Mouse (Mus musculus): ENCODE measurements around the gene Isl2.
A peak's percentile ranks its signal among the peaks of the same experiment; 100 is the strongest.

Isl2 gene

DNA sequence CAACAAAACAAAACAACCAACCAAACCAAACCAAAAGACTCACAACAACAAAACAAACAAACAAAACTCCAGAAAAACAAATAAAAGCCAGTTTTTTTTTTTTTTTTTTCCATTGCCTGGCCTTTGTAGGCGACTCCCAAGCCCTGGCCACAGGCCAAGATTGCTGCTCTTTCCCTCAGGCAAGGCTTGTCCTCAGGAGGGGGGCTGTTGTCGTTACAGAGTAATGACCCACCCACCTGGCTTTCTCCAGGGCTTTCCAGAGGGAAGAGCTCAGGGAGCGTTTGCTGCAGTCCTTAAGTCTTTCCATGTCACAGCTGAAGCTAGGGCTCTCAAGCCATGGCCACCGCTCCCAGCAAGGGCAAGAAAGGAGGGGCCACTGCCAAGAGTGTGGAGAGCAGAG lies at the start of gene Isl2:
Isl2 (plus strand) TSS at position 296 of the 400 bp plus-strand sequence.
- DNase-seq = peak in 1 of 2 experiments; percentile 35

DNA sequence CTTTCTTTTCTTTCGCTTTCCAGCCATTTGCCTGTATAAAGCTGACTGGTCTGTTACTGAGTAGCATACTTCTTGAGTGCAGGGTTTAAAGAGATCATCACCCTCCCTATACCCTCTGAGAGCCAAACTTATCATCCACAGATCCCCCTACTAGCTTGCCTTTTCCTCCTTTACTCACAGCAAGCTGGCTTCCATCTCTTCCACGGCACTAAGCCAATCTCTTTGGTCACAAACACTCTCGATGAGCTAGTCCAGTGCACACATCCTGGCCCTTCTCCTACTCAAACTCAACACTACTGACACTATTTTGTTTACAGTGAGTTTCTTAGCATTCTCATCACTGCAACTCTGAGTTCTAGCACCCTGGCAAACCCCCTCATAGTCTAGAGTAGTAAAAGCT lies 30.6 kb upstream of the Isl2 start:
- DNase-seq = peak in 1 of 2 experiments; percentile 17

DNA sequence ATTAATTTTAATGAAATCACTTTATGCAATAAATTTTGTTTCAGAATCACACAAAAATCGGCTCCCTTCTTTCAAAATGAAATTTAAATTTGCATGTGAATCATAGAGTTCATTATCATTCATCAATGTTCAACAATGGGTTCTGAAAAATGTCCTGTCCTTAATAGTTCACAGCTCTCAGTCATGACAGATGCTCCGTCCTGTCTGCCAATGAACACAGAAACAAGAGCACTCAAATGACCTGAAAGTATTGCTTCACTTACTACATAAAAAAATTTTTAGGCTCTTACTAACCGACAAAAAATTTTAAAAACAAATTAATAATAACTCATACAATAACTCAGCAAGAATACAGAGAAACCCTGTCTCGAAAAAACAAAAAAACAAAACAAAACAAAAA lies 29.8 kb upstream of the Isl2 start:
- DNase-seq = no peak

GRCm38 (mm10) chr9:55509731-55510130 lies 28.7 kb upstream of the Isl2 start:
- no peak for DNase-seq

- peak; percentile 27 to 44 for DNase-seq
These were observed 27.7 kb upstream of the Isl2 start for GRCm38 (mm10) chr9:55510651-55511235.

DNA sequence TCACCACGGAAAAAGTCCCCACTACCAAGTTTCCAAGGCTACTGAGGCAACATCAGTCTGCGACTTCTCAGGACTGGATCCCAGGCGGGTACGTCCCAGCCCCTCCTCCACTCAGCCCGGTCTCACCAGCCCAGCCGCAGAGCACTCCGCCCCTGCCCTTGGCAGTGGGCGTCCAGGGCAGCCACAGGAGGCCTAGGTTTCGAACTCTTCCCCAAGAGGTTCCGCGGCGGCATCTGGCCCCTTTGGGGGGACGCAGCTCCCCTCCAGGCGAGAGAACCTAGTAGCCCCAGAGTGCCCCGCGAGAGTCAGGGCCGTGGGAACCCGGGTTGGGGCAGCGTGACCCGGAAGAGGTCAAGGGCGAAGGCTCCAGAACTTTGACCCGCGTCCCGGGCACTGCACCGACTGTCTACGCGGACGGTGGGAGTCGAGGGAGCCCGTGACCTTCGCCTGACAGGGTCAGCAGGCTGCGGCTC lies 26.9 kb upstream of the Isl2 start:
- peak; percentile 61 to 84 for DNase-seq

- peak; percentile 98 for DNase-seq
These were observed 26.4 kb upstream of the Isl2 start, which contains the start of gene Etfa for GRCm38 (mm10) chr9:55512027-55512543. Etfa (minus strand) TSS chr9:55512243.

DNA sequence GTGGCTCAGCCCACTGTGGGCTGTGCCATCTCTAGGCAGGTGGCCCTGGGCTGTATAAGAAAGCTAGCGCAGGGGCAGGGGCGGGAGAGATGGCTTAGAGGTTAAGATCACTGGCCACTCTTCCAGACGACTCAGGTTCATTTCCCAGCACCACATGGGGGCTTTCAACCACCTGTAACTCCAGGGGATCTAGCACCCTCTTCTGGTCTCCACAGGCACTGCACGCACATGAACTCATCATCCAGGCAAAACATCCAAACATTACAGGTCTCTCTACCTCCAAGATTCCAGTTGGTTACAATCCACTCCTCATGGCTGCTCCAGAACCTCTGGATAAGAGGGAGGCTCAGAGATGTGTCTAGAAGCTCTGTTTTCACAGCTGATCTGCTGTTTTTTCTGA lies 12.8 kb upstream of the Isl2 start:
- DNase-seq = peak in 1 of 2 experiments; percentile 46

GRCm38 (mm10) chr9:55535907-55536306 lies 2.6 kb upstream of the Isl2 start:
- peak; percentile 55 to 85 for DNase-seq

DNA sequence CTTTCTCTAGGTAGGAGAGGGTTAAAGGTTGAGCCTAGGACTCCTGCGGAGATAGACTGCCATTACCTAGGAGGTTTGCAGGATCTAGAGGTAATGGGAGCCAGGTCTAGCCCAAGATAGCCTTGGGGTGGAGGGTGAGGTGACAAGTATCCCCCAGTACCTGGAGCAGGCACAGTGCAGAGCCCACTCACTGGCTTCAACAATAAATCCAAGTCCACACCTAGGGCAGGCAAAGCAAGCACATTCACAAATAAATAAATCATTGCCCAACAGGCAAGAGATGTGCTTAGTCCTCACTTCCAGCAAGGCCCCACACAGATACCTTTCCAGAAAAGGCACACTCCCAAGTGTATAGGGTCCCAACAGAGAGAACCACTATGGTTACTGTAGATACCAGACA lies 534 bp downstream of the Isl2 start:
- no peak for DNase-seq

DNA sequence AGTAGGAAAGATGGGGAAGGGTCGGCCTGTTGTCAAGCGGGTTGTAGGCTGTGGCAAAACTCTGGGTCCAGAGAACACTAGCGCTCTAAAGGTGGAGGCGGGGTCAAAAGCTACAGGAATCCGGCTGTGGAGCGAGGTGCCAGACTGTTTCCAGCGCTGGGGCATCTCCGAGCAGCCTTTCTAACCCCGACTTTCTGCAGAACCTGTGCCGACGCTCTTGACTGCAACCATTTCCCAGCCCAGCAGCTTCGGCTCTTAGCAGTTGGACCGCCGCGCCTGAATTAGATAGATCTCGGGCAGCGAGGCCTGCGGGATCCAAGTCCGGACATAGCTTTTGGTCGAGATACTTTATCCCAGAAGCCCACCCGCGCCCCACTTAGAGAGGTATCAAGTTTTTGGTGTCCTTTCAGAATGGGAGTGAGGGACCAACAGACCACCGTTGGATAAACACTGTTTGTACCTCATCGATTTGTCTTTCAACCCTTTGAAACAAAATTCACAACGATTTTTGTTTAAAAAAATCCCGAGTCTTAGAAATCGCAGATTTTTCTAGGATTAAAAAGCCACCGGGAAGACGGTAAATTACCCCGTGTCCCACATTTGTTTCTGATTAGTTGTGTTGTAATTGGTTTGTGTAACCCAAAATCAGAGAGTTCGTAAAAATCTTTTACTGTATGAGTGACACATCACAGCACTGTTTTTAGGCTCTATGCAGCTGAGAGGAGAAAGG lies 1.4 kb downstream of the Isl2 start:
- DNase-seq = peak in 1 of 2 experiments; percentile 37

DNA sequence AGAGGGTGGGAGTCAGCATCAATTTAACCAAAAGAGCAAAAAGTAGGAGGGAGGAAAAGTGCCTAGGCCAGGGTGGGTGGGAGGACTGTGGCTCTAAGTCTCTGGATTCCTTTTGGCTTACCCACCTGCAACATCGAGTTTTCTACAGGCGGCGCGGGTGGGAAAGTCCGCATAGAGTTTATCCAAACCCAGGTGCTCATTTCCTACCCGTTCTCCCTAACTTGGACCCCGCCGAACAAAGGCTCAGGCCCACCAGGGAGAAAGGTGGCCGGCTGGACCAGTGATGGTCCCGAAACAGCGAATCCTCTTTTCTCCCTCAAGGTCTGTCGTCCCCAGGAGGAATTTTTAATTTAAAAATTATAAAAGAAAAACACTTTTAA lies 1.9 kb downstream of the Isl2 start:
- DNase-seq = peak in 1 of 2 experiments; percentile 7

- DNase-seq = peak in 1 of 2 experiments; percentile 46
These were observed 2.4 kb downstream of the Isl2 start for GRCm38 (mm10) chr9:55540888-55541287.

DNA sequence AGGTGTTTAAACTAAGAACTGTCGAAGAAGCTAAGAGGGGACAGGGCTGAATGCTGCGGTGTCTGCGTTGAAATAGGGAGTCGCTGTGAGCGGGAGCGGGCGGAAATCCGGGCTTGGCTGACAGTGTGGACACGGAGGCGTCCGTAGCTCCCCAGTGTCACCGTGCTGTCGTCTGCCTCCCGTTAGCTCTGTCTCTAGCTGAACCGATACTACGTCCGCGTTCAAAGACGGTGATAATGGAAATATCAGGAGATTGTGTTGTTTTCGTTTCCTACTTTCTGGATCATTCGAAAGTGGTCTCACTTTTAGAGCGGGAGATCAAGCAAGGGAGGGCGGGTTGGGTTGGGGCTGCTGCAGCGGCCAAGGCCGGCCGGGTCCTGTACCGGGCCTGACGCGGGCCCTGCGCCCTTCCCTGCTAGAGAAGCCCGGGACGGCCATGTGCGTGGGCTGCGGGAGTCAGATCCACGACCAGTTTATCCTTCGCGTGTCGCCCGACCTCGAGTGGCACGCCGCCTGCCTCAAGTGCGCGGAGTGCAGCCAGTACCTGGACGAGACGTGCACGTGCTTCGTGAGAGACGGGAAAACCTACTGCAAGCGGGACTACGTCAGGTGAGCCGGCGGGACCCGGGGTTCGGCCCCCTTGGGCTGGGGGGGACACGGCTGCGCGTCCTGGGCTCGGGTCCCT lies 3.4 kb downstream of the Isl2 start:
- DNase-seq = peak in 1 of 2 experiments; percentile 50

DNA sequence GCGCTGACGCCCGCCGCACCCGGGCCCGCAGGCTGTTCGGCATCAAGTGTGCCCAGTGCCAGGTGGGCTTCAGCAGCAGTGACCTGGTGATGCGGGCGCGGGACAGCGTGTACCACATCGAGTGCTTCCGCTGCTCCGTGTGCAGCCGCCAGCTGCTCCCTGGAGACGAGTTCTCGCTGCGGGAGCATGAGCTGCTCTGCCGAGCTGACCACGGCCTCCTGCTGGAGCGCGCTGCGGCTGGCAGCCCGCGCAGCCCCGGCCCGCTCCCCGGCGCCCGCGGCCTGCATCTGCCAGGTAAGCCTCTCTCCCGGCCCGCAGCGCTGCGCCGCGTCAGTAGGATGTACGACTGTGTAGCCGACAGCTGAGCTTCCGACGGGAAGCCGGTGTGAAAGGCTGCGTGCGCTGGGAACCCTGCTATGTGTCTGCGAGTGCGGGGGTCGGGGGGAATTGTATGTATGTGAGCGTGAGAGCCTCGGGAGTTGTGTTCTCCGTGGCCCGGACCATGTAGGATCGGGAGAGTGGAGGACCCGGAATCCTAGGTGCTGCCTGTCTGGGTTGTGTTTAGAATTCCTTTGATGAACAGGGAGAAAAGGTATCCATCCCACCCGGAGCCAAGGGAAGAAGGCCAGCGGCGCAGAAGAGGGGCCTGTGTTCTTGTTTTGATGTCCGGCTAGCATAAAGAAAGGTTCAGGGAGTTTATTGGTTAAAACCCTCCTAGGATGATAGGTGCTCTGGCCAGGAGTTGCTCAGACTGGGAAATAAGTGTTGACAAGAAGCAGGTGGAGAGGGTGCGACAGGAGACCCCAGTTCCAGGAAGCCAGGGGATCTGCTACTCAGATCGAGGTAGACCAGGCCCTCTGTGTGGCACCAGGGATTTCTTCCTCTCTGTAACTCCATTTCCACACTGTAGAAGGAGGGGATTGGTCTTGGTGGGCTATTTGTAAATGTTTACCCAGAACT lies 4.2 kb downstream of the Isl2 start:
- peak in 1 of 2 experiments; percentile 28 for DNase-seq

- DNase-seq = peak in 1 of 2 experiments; percentile 27
These were observed 4.8 kb downstream of the Isl2 start for GRCm38 (mm10) chr9:55543336-55543702.

DNA sequence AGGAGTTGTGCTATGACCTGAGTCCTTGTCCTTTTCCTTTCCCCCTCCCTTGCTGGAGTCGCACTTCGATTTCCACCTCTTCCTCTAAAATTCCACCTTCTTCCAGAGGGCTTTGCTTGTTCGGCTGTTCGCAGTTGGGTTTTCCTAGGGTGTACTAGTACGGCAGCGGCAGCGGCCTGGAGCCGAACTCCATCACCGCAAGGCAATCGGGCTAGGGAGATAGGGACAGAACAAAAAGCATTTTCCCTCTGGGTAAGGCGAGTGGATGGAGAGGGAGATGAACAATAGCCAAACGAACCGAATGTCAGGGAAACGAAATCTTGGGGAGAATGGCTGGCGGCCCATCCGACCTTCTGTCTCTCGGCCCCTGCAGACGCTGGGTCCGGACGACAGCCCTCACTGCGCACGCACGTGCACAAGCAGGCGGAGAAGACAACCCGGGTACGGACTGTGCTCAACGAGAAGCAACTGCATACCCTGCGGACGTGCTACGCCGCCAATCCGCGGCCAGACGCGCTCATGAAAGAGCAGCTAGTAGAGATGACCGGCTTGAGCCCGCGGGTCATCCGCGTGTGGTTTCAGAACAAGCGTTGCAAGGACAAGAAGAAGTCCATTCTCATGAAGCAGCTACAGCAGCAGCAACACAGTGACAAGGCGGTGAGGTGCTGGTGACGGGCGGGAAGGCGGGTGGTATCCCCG lies 5.4 kb downstream of the Isl2 start:
- no peak for DNase-seq

DNA sequence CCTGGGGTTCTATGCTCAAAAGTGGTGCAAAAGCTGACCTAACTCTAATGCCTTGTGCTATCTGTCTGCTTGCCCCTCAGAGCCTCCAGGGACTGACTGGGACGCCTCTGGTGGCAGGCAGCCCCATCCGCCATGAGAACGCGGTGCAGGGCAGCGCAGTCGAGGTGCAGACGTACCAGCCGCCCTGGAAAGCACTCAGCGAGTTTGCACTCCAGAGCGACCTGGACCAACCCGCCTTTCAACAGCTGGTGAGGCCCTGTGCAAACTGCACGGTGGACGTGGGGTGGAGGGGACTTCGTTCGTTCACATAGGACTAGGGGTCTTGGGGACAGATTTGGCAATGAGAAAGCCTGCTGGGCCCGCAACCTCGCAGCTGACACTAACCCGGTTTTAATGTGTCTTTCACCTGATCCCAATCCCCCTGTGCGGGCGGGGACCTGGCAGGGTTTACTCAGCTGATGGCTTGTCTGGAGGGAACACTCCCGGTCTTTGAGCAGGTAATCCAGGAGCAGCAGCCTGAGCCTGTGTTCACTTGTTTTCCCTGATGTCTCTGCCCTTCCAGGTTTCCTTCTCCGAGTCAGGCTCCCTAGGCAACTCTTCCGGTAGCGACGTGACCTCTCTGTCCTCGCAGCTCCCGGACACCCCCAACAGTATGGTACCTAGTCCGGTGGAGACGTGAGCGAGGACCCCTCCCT lies 6.5 kb downstream of the Isl2 start:
- DNase-seq = peak in 1 of 2 experiments; percentile 48

DNA sequence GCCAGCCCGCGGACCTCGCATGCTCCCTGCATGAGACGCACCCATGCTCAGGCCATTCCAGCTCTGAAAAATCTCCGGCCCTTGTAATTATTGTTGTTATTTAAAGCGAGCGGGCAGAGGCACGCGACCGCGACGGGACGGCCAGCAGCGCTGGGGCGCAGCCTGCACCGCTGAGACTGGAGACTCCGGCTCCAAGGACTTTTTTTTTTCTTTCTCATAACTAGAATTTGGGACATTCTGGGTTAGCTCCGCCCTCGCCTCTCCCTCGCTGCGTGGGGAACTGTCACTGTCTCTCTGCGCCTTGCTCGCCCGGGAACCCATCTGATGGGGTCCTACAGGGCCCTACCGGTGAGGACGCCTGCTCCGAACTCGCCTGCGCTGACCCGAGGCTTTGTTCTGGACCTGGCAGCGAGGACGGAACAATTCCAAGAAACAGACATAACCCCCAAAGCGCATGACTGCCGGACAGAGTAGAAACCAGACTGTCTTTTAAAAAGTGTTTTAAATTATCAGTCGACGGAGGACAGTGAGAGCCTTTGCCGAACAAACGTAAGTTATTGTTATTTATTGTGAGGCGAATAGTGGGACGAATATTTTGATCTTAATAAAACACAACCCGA lies 7.2 kb downstream of the Isl2 start:
- DNase-seq = peak in 1 of 2 experiments; percentile 22
